In genomic region chr10:120735722-120736507, GRCm38 (mm10) we compare ENCODE assay signal across 8 mouse cellular contexts.
DNase-seq lines count a peak whose midpoint lies in the region; ATAC-seq and TF ChIP-seq lines count a peak whose summit lies in the region.

No protein-coding gene starts in this region.

- WGBS in lung, embryonic 14.5 days, result 14% methylated on average over 25 of the region's 25 CpGs
- WGBS in forebrain, embryonic 16.5 days, result 6% methylated on average over 25 of the region's 25 CpGs
- WGBS in liver, embryonic 13.5 days (ENCODE audit: insufficient replicate concordance), result 9% methylated on average over 25 of the region's 25 CpGs
- whole genome bisulfite sequencing in stomach, embryonic 16.5 days, result 23% methylated on average over 25 of the region's 25 CpGs

- no peak overlapping the region for H3K9ac ChIP-seq in lung, embryonic 14.5 days
- H3K9ac ChIP-seq in forebrain, embryonic 16.5 days (replicated peaks; ENCODE audit: low read depth, low read length), result no peak overlapping the region; the same call in 1 of the 2 replicates
- H3K9ac ChIP-seq in liver, embryonic 13.5 days, result no peak overlapping the region
- H3K9ac ChIP-seq in stomach, embryonic 16.5 days (ENCODE audit: low read length), result no peak overlapping the region

- H3K4me2 ChIP-seq in lung, embryonic 14.5 days, result peak overlapping the region; percentile 60
- peak overlapping the region; percentile 53 for H3K4me2 ChIP-seq in forebrain, embryonic 16.5 days (ENCODE audit: low read length)
- peak overlapping the region; percentile 22 for H3K4me2 ChIP-seq in liver, embryonic 13.5 days
- peak overlapping the region; percentile 30 for H3K4me2 ChIP-seq in stomach, embryonic 16.5 days (ENCODE audit: low read depth, low read length)

- peak; percentile 41; the same call in 1 of the 2 replicates for ATAC-seq in lung, embryonic 14.5 days (ENCODE audit: insufficient read depth)
- no peak for ATAC-seq in forebrain, embryonic 16.5 days
- no peak for ATAC-seq in liver, embryonic 13.5 days (ENCODE audit: low read depth)
- no peak for ATAC-seq in stomach, embryonic 16.5 days (ENCODE audit: insufficient read depth, low FRiP score)

- H3K4me1 ChIP-seq in lung, embryonic 14.5 days (ENCODE audit: insufficient read depth), result no peaks in the 10 kb centered on the region; the same call in 1 of the 2 replicates
- peaks cover 12% of the 10 kb centered on the region for H3K4me1 ChIP-seq in forebrain, embryonic 16.5 days (replicated peaks; ENCODE audit: control insufficient read depth, insufficient read depth, low read length)
- H3K4me1 ChIP-seq in liver, embryonic 13.5 days (replicated peaks), result peaks cover 6% of the 10 kb centered on the region
- peaks cover 5% of the 10 kb centered on the region; the same call in 1 of the 2 replicates for H3K4me1 ChIP-seq in stomach, embryonic 16.5 days (ENCODE audit: control insufficient read depth, insufficient read depth, low read length)

- H3K9me3 ChIP-seq in lung, embryonic 14.5 days (ENCODE audit: low read depth, low read length), result no peaks in the 10 kb centered on the region
- H3K9me3 ChIP-seq in forebrain, embryonic 16.5 days (ENCODE audit: control insufficient read depth, low read length), result no peaks in the 10 kb centered on the region
- no peaks in the 10 kb centered on the region for H3K9me3 ChIP-seq in liver, embryonic 13.5 days (replicated peaks)
- no peaks in the 10 kb centered on the region for H3K9me3 ChIP-seq in stomach, embryonic 16.5 days (replicated peaks; ENCODE audit: control insufficient read depth, low read length)

- peak overlapping the region; percentile 20 for H3K4me3 ChIP-seq in lung, embryonic 14.5 days (ENCODE audit: low read depth, low read length)
- peak overlapping the region; percentile 29 for H3K4me3 ChIP-seq in forebrain, embryonic 16.5 days (replicated peaks; ENCODE audit: low read length)
- peak overlapping the region; percentile 1; the same call in 1 of the 2 replicates for H3K4me3 ChIP-seq in liver, embryonic 13.5 days (replicated peaks)
- no peak overlapping the region for H3K4me3 ChIP-seq in stomach, embryonic 16.5 days (replicated peaks; ENCODE audit: low read length)

- DNase-seq in lung, embryonic 14.5 days, result peak; percentile 34
- no peak for DNase-seq in lung, postnatal 25 days (ENCODE audit: low spot score)
- DNase-seq in liver, embryonic 13.5 days, result no peak
- no peak for DNase-seq in adrenal gland, postnatal 4 days (ENCODE audit: low spot score in 2 of 2)
- DNase-seq in layer of hippocampus, postnatal 10 days (ENCODE audit: low spot score in 2 of 2), result no peak
- no peak for DNase-seq in urinary bladder, postnatal 10 days (ENCODE audit: low spot score)

- no peak for TF ChIP-seq CTCF in lung, embryonic 14.5 days (IDR thresholded peaks at IDR 0.05; ENCODE audit: low read depth)

- no peaks in the 10 kb centered on the region for H3K27me3 ChIP-seq in lung, embryonic 14.5 days (ENCODE audit: insufficient read depth, low read length)
- H3K27me3 ChIP-seq in forebrain, embryonic 16.5 days (replicated peaks; ENCODE audit: control insufficient read depth, insufficient read depth, low read length), result no peaks in the 10 kb centered on the region
- H3K27me3 ChIP-seq in liver, embryonic 13.5 days, result peaks cover 9% of the 10 kb centered on the region
- no peaks in the 10 kb centered on the region for H3K27me3 ChIP-seq in stomach, embryonic 16.5 days (ENCODE audit: control insufficient read depth, insufficient read depth, low read length)

- H3K27ac ChIP-seq in lung, embryonic 14.5 days (ENCODE audit: low read depth), result no peak overlapping the region
- H3K27ac ChIP-seq in forebrain, embryonic 16.5 days (ENCODE audit: low read length), result no peak overlapping the region
- no peak overlapping the region for H3K27ac ChIP-seq in liver, embryonic 13.5 days
- no peak overlapping the region for H3K27ac ChIP-seq in stomach, embryonic 16.5 days (ENCODE audit: low read length)

- no peaks in the 10 kb centered on the region for H3K36me3 ChIP-seq in lung, embryonic 14.5 days (ENCODE audit: insufficient read depth)
- no peaks in the 10 kb centered on the region for H3K36me3 ChIP-seq in forebrain, embryonic 16.5 days (ENCODE audit: control insufficient read depth, insufficient read depth)
- H3K36me3 ChIP-seq in liver, embryonic 13.5 days, result no peaks in the 10 kb centered on the region
- no peaks in the 10 kb centered on the region for H3K36me3 ChIP-seq in stomach, embryonic 16.5 days (ENCODE audit: control insufficient read depth, insufficient read depth, low read length)
